Comparison of ENCODE assay signal across 20 mouse cellular contexts in genomic region chr2:73454186-73454585, GRCm38 (mm10).
DNase-seq lines count a peak whose midpoint lies in the region; ATAC-seq and TF ChIP-seq lines count a peak whose summit lies in the region.
"Had no signal": no experiment of that assay in that cellular context is flagged by ENCODE, and none has a peak within 500 bp of the region (broad histone marks: within the 10 kb centered on the region; RNA-seq: fewer than 3 reads in every experiment).

No protein-coding gene starts in this region.

- no peaks in the 10 kb centered on the region for H3K9me3 ChIP-seq in heart, embryonic 15.5 days (replicated peaks)
- no peaks in the 10 kb centered on the region for H3K9me3 ChIP-seq in heart, embryonic 10.5 days
- H3K9me3 ChIP-seq in MEL (replicated peaks; ENCODE audit: insufficient read depth, low read length): no peaks in the 10 kb centered on the region
- no peaks in the 10 kb centered on the region for H3K9me3 ChIP-seq in liver, embryonic 14.5 days (ENCODE audit: control insufficient read depth, low read length)
- H3K9me3 ChIP-seq: embryonic facial prominence, embryonic 10.5 days; lung, embryonic 15.5 days; neural tube, embryonic 12.5 days had no signal

- no peaks in the 10 kb centered on the region for H3K27me3 ChIP-seq in heart, embryonic 15.5 days
- H3K27me3 ChIP-seq in heart, embryonic 10.5 days (ENCODE audit: insufficient read depth, poor library complexity, severe bottlenecking): no peaks in the 10 kb centered on the region
- no peaks in the 10 kb centered on the region for H3K27me3 ChIP-seq in MEL (ENCODE audit: control insufficient read depth in 1 of 2, insufficient read depth in 2 of 2, low read length in 2 of 2)
- H3K27me3 ChIP-seq in liver, embryonic 14.5 days (ENCODE audit: control insufficient read depth, insufficient read depth, low read length): no peaks in the 10 kb centered on the region
- H3K27me3 ChIP-seq in thymus, adult 2 months (ENCODE audit: control insufficient read depth, insufficient read depth, low read length): no peaks in the 10 kb centered on the region
- H3K27me3 ChIP-seq: lung, embryonic 15.5 days; neural tube, embryonic 12.5 days had no signal

- no peak for TF ChIP-seq POLR2A in MEL (IDR thresholded peaks at IDR 0.05; ENCODE audit: control insufficient read depth in 1 of 2, insufficient read depth in 1 of 2, low read depth in 1 of 2, low read length in 2 of 2, poor library complexity in 1 of 2)
- TF ChIP-seq POLR2A in thymus, adult 2 months (IDR thresholded peaks at IDR 0.05; ENCODE audit: control insufficient read depth, extremely low read depth, insufficient read depth, low read length, poor library complexity): no peak

- no peak for DNase-seq in heart, embryonic 10.5 days (ENCODE audit: low spot score)
- no peak for DNase-seq in MEL (ENCODE audit: low read depth, low spot score)
- DNase-seq in liver, embryonic 14.5 days (ENCODE audit: low read depth in 3 of 3, low spot score in 3 of 3): no peak
- peak; percentile 53 for DNase-seq in thymus, adult 2 months
- no peak for DNase-seq in gastrocnemius, adult 8-10 months (ENCODE audit: low spot score in 2 of 2)
- DNase-seq in lung, postnatal 36 days: no peak
- DNase-seq in embryo, embryonic 10.5 days (ENCODE audit: low spot score): no peak
- DNase-seq: cerebellum, adult 11-12 months; cerebellum, postnatal 25 days; gastrocnemius, adult 2 months; left cerebral cortex, postnatal 4 days; right cerebral cortex, postnatal 14 days had no signal

- no peak for TF ChIP-seq EP300 in MEL (IDR thresholded peaks at IDR 0.05; ENCODE audit: low read depth in 1 of 2, low read length in 2 of 2)
- no peak for TF ChIP-seq EP300 in liver, embryonic 14.5 days (IDR thresholded peaks at IDR 0.05; ENCODE audit: low read depth)

- no peak for TF ChIP-seq RAD21 in MEL (IDR thresholded peaks at IDR 0.05; ENCODE audit: low read depth, low read length)

- H3K79me2 ChIP-seq in MEL (ENCODE audit: control insufficient read depth, insufficient read depth, low read length, poor library complexity): peaks cover 5% of the 10 kb centered on the region

- no peaks in the 10 kb centered on the region for H3K36me3 ChIP-seq in heart, embryonic 15.5 days
- no peaks in the 10 kb centered on the region for H3K36me3 ChIP-seq in heart, embryonic 10.5 days
- peaks cover 0 to 28% of the 10 kb centered on the region in 2 experiments; a peak in 2 of 4 replicates for H3K36me3 ChIP-seq in MEL (ENCODE audit: control insufficient read depth in 1 of 2, insufficient read depth in 2 of 2, low read length in 2 of 2)
- H3K36me3 ChIP-seq in liver, embryonic 14.5 days (replicated peaks; ENCODE audit: control insufficient read depth, insufficient read depth, low read depth): no peaks in the 10 kb centered on the region
- no peaks in the 10 kb centered on the region for H3K36me3 ChIP-seq in thymus, adult 2 months (ENCODE audit: control insufficient read depth, insufficient read depth, low read length)
- H3K36me3 ChIP-seq: embryonic facial prominence, embryonic 10.5 days; lung, embryonic 15.5 days; neural tube, embryonic 12.5 days had no signal

- no peak overlapping the region for H3K4me2 ChIP-seq in heart, embryonic 15.5 days
- H3K4me2 ChIP-seq in liver, embryonic 14.5 days (ENCODE audit: low read depth): peak overlapping the region; percentile 51
- H3K4me2 ChIP-seq: hindbrain, embryonic 14.5 days; lung, embryonic 15.5 days; neural tube, embryonic 12.5 days had no signal

- 0 out of 2 replicates have a peak, but pooled peaks cover 4% of the 10 kb centered on the region for H3K4me1 ChIP-seq in heart, embryonic 15.5 days (replicated peaks)
- peaks cover 10% of the 10 kb centered on the region for H3K4me1 ChIP-seq in heart, embryonic 10.5 days
- peaks cover 20 to 29% of the 10 kb centered on the region in 2 experiments for H3K4me1 ChIP-seq in MEL (ENCODE audit: control insufficient read depth in 1 of 2, insufficient read depth in 2 of 2, low read length in 2 of 2)
- H3K4me1 ChIP-seq in liver, embryonic 14.5 days (replicated peaks; ENCODE audit: control insufficient read depth in 2 of 2, insufficient read depth in 2 of 2, low read length in 1 of 2): peaks cover 11 to 32% of the 10 kb centered on the region in 2 experiments
- peaks cover 49% of the 10 kb centered on the region for H3K4me1 ChIP-seq in thymus, adult 2 months (replicated peaks; ENCODE audit: control insufficient read depth, insufficient read depth, low read length)

- 0 out of 2 replicates have a peak overlapping the region, but pooled peaks have one; percentile 6 for H3K27ac ChIP-seq in heart, embryonic 15.5 days
- H3K27ac ChIP-seq in heart, embryonic 10.5 days: no peak overlapping the region
- H3K27ac ChIP-seq in MEL (ENCODE audit: control insufficient read depth, low read depth, low read length): peak overlapping the region; percentile 92
- peak overlapping the region; percentile 43 for H3K27ac ChIP-seq in liver, embryonic 14.5 days
- peak overlapping the region; percentile 83 for H3K27ac ChIP-seq in thymus, adult 2 months (ENCODE audit: control insufficient read depth, insufficient read depth, low read length)
- H3K27ac ChIP-seq: embryonic facial prominence, embryonic 10.5 days; hindbrain, embryonic 14.5 days; kidney, postnatal 0 days; lung, embryonic 15.5 days; neural tube, embryonic 12.5 days had no signal

- no peak overlapping the region for H3K9ac ChIP-seq in heart, embryonic 15.5 days
- H3K9ac ChIP-seq in MEL (ENCODE audit: control insufficient read depth, low read depth, low read length, poor library complexity, severe bottlenecking): peak overlapping the region; percentile 51
- H3K9ac ChIP-seq in liver, embryonic 14.5 days (replicated peaks): peak overlapping the region; percentile 15; the same call in 1 of the 2 replicates
- H3K9ac ChIP-seq: hindbrain, embryonic 14.5 days; lung, embryonic 15.5 days; neural tube, embryonic 12.5 days had no signal

- no peak for ATAC-seq in heart, embryonic 15.5 days (replicated peaks; ENCODE audit: insufficient number of reproducible peaks, insufficient read depth, low FRiP score, low read depth)
- ATAC-seq in liver, embryonic 14.5 days (ENCODE audit: insufficient read depth): no peak
- ATAC-seq: intestine, postnatal 0 days had no signal

- no peak overlapping the region for H3K4me3 ChIP-seq in heart, embryonic 15.5 days
- no peak overlapping the region for H3K4me3 ChIP-seq in heart, embryonic 10.5 days
- peak overlapping the region; percentile 45 to 53 for H3K4me3 ChIP-seq in MEL (ENCODE audit: control insufficient read depth in 1 of 2, insufficient read depth in 1 of 2, low read depth in 2 of 2, low read length in 2 of 2)
- H3K4me3 ChIP-seq in liver, embryonic 14.5 days (ENCODE audit: insufficient read depth in 1 of 2, low read depth in 2 of 2, low read length in 2 of 2): peak overlapping the region in 1 of 2 experiments; percentile 20; a peak in 2 of 4 replicates
- no peak overlapping the region for H3K4me3 ChIP-seq in thymus, adult 2 months (ENCODE audit: control insufficient read depth, insufficient read depth, low read length)
- H3K4me3 ChIP-seq: embryonic facial prominence, embryonic 10.5 days; gastrocnemius, adult 2 months; layer of hippocampus, adult 2 months; lung, embryonic 15.5 days; neural tube, embryonic 12.5 days had no signal

- TF ChIP-seq CTCF in MEL (IDR thresholded peaks at IDR 0.05 in 2 of 3, conservative IDR thresholded peaks at IDR 0.05 in 1 of 3; ENCODE audit: control insufficient read depth in 1 of 3, insufficient read depth in 1 of 3, low read depth in 2 of 3, low read length in 3 of 3, poor library complexity in 1 of 3, severe bottlenecking in 1 of 3): no peak
- no peak for TF ChIP-seq CTCF in liver, embryonic 14.5 days (IDR thresholded peaks at IDR 0.05; ENCODE audit: low read depth)
- TF ChIP-seq CTCF in thymus, adult 2 months (IDR thresholded peaks at IDR 0.05; ENCODE audit: borderline replicate concordance, control insufficient read depth, extremely low read depth, insufficient read depth, low read length, poor library complexity): no peak

- WGBS in heart, embryonic 15.5 days: 69% methylated on average over 4 of the region's 4 CpGs
- WGBS in heart, embryonic 10.5 days: 82% methylated on average over 4 of the region's 4 CpGs
- 56% methylated on average over 4 of the region's 4 CpGs for WGBS in liver, embryonic 14.5 days (ENCODE audit: insufficient replicate concordance)
- WGBS in thymus, adult 2 months: 7% methylated on average over 4 of the region's 4 CpGs

TF ChIP-seq in MEL, 35 proteins besides CTCF, POLR2A, EP300 and RAD21:
- TF ChIP-seq ZMIZ1 (IDR thresholded peaks at IDR 0.05; ENCODE audit: low read depth, low read length) (no peak), CHD2 (IDR thresholded peaks at IDR 0.05; ENCODE audit: low read length) (no peak), TAL1 (IDR thresholded peaks at IDR 0.05; ENCODE audit: low read length) (no peak), MAX (IDR thresholded peaks at IDR 0.05; ENCODE audit: low read length) (no peak), MXI1 (IDR thresholded peaks at IDR 0.05; ENCODE audit: low read depth, low read length) (0 out of 2 replicates have a peak, but pooled peaks have one; percentile 13), SIN3A (IDR thresholded peaks at IDR 0.05; ENCODE audit: low read length) (peak; percentile 41; the same call in 1 of the 2 replicates), BHLHE40 (IDR thresholded peaks at IDR 0.05; ENCODE audit: borderline replicate concordance, low read depth, low read length) (no peak), TCF12 (IDR thresholded peaks at IDR 0.05; ENCODE audit: low read depth, low read length) (no peak), ELF1 (IDR thresholded peaks at IDR 0.05; ENCODE audit: low read depth, low read length) (no peak)

Comparison
In these comparisons a context has a peak if more than half of its experiments do, and no peak if none do; other contexts are left out.
1. H3K4me3 ChIP-seq: peak in MEL (2 of 2); none in heart, embryonic 15.5 days (single experiment), heart, embryonic 10.5 days (single experiment) and thymus, adult 2 months (single experiment).